Mouse (Mus musculus) MEL (cell line): ENCODE measurements around the gene Dock7. TPM values are rescaled to one million over a fixed set of nuclear protein-coding genes. Genes with fewer than 3 reads are reported as not detected.
A peak's percentile ranks its signal among the peaks of the same experiment; 100 is the strongest.
"Not testable (repeated sequence)": the region's sequence is repeated elsewhere in the genome, so short reads cannot be mapped to it uniquely, and the experiment has no call there.

ENCODE experiments used
- DNase-seq: peaks from one replicate; pipeline ENCODE4 v3.0.0; 2011; ENCODE audit warnings: low read depth, low spot score
- H3K27ac ChIP-seq: 2 replicates; pipeline ENCODE4 v1.5.1; 2012; ENCODE audit warnings: low read depth, mild to moderate bottlenecking, control low read depth, low read length, moderate library complexity; ENCODE audit not compliant: control insufficient read depth
- H3K27me3 ChIP-seq, 2 experiments: fragments of 150-350 bp in 1 of 2; sonication (generic) in 1 of 2; 2 replicates each; pipeline ENCODE4 v1.6.1; 2012; ENCODE audit warnings: low read length in 2 of 2, mild to moderate bottlenecking in 2 of 2, improper control_type of control experiment in 1 of 2, moderate library complexity in 1 of 2; ENCODE audit not compliant: insufficient read depth in 2 of 2, control insufficient read depth in 1 of 2
- H3K36me3 ChIP-seq, 2 experiments: 2 replicates each; pipeline ENCODE4 v1.6.1; 2012 to 2014; ENCODE audit warnings: low read length in 2 of 2, improper control_type of control experiment in 1 of 2, inconsistent platforms in 1 of 2, mild to moderate bottlenecking in 1 of 2; ENCODE audit not compliant: insufficient read depth in 2 of 2, control insufficient read depth in 1 of 2
- H3K4me1 ChIP-seq, 2 experiments: fragments of 150-350 bp in 1 of 2; sonication (generic) in 1 of 2; 2 replicates each; pipeline ENCODE4 v1.6.1; 2012; ENCODE audit warnings: low read length in 2 of 2, improper control_type of control experiment in 1 of 2, mild to moderate bottlenecking in 1 of 2; ENCODE audit not compliant: insufficient read depth in 2 of 2, control insufficient read depth in 1 of 2
- H3K4me3 ChIP-seq, 2 experiments: fragments of 150-350 bp in 1 of 2; sonication (generic) in 1 of 2; 2 replicates each; pipeline ENCODE4 v1.5.1; 2012; ENCODE audit warnings: low read depth in 2 of 2, low read length in 2 of 2, mild to moderate bottlenecking in 2 of 2, moderate library complexity in 2 of 2, control low read depth in 1 of 2, improper control_type of control experiment in 1 of 2; ENCODE audit not compliant: control insufficient read depth in 1 of 2, insufficient read depth in 1 of 2
- H3K79me2 ChIP-seq: 2 replicates; pipeline ENCODE4 v1.6.1; 2012; ENCODE audit warnings: mild to moderate bottlenecking, low read length, moderate library complexity; ENCODE audit not compliant: control insufficient read depth, poor library complexity, insufficient read depth
- H3K9ac ChIP-seq: 2 replicates; pipeline ENCODE4 v1.6.1; 2012; ENCODE audit warnings: low read depth, mild to moderate bottlenecking, control low read depth, low read length, moderate library complexity; ENCODE audit not compliant: control insufficient read depth, poor library complexity, severe bottlenecking
- H3K9me3 ChIP-seq: fragments of 150-350 bp; sonication (generic); replicated peaks from 2 replicates; pipeline ENCODE4 v1.6.1; 2012; ENCODE audit warnings: mild to moderate bottlenecking, low read length, improper control_type of control experiment, moderate library complexity; ENCODE audit not compliant: insufficient read depth
- CHD1 ChIP-seq: IDR thresholded peaks from 2 replicates; pipeline ENCODE4 v1.6.1; 2012; ENCODE audit warnings: low read depth, mild to moderate bottlenecking, inconsistent platforms, low read length, improper control_type of control experiment
- HCFC1 ChIP-seq: IDR thresholded peaks from 2 replicates; pipeline ENCODE4 v1.6.1; 2012; ENCODE audit warnings: low read depth, mild to moderate bottlenecking, inconsistent platforms, low read length, improper control_type of control experiment, moderate library complexity
- MAFK ChIP-seq: IDR thresholded peaks from 2 replicates; pipeline ENCODE4 v1.6.1; 2011; ENCODE audit warnings: low read depth, mild to moderate bottlenecking, low read length, improper control_type of control experiment, borderline replicate concordance
- MAX ChIP-seq: IDR thresholded peaks from 2 replicates; pipeline ENCODE4 v1.6.1; 2011; ENCODE audit warnings: low read length, improper control_type of control experiment
- MXI1 ChIP-seq: IDR thresholded peaks from 2 replicates; pipeline ENCODE4 v1.6.1; 2011; ENCODE audit warnings: mild to moderate bottlenecking, low read depth, low read length, improper control_type of control experiment
- MYB ChIP-seq: IDR thresholded peaks from 2 replicates; pipeline ENCODE4 v1.6.1; 2011; ENCODE audit warnings: mild to moderate bottlenecking, low read depth, low read length, improper control_type of control experiment
- NELFE ChIP-seq: IDR thresholded peaks from 2 replicates; pipeline ENCODE4 v1.6.1; 2011; ENCODE audit warnings: low read depth, low read length, improper control_type of control experiment
- POLR2A ChIP-seq, 2 experiments: IDR thresholded peaks; 2 replicates each; pipeline ENCODE4 v1.6.1; 2011 to 2012; ENCODE audit warnings: low read length in 2 of 2, mild to moderate bottlenecking in 2 of 2, control low read depth in 1 of 2, improper control_type of control experiment in 1 of 2, low read depth in 1 of 2, moderate library complexity in 1 of 2; ENCODE audit not compliant: control insufficient read depth in 1 of 2, insufficient read depth in 1 of 2, poor library complexity in 1 of 2
- POLR2AphosphoS2 ChIP-seq: IDR thresholded peaks from 2 replicates; pipeline ENCODE4 v1.6.1; 2011; ENCODE audit warnings: low read length, improper control_type of control experiment
- SIN3A ChIP-seq: IDR thresholded peaks from 2 replicates; pipeline ENCODE4 v1.6.1; 2012; ENCODE audit warnings: low read length, improper control_type of control experiment, inconsistent platforms
- TCF12 ChIP-seq: IDR thresholded peaks from 2 replicates; pipeline ENCODE4 v1.6.1; 2014; ENCODE audit warnings: low read depth, mild to moderate bottlenecking, inconsistent platforms, low read length, improper control_type of control experiment, moderate library complexity
- USF2 ChIP-seq, 2 experiments: IDR thresholded peaks; 2 replicates each; pipeline ENCODE4 v1.6.1; 2011 to 2012; ENCODE audit warnings: improper control_type of control experiment in 2 of 2, low read length in 2 of 2, borderline replicate concordance in 1 of 2, inconsistent platforms in 1 of 2, low read depth in 1 of 2, mild to moderate bottlenecking in 1 of 2; ENCODE audit not compliant: insufficient read depth in 1 of 2
- polyA plus RNA-seq, 2 experiments: library from polyadenylated mRNA; stranded (reverse) in 1 of 2; unstranded in 1 of 2; fragments of >175 nt in 1 of 2; fragments of >200 nt in 1 of 2; gene quantifications; 2 replicates each; pipeline versions ENCODE4 v1.2.1 to v1.2.4; 2012; ENCODE audit warnings: low replicate concordance in 2 of 2, low read depth in 1 of 2; ENCODE audit not compliant: insufficient read length in 2 of 2, insufficient read depth in 1 of 2, missing spikeins in 1 of 2
- total RNA-seq: library from RNA; depleted of rRNA; stranded (reverse); fragments of 300-350 nt; gene quantifications from 2 replicates; pipeline ENCODE4 v1.2.3, GENCODE M21; 2012

The Dock7 gene
- total and polyA plus RNA-seq, 3 experiments, result 19.5 to 19.8 TPM; not detected in 1

GRCm38 (mm10) chr4:98979976-98980375, 140.7 kb downstream of the Dock7 start:
- not testable (repeated sequence) for H3K79me2 ChIP-seq, H3K9me3 ChIP-seq, H3K9ac ChIP-seq, H3K36me3 ChIP-seq, H3K4me3 ChIP-seq, H3K27ac ChIP-seq, H3K27me3 ChIP-seq, H3K4me1 ChIP-seq, DNase-seq

GRCm38 (mm10) chr4:98978693-98979092, 142.0 kb downstream of the Dock7 start:
- no peaks in the 10 kb centered on the region for H3K27me3 ChIP-seq
- peak; percentile 88 for TF ChIP-seq MAFK
- TF ChIP-seq MXI1, result no peak
- TF ChIP-seq, all 39 proteins: peak for 1
- Histone ChIP-seq H3K4me3 (no peak overlapping the region), H3K9ac (no peak overlapping the region), H3K27ac (no peak overlapping the region), H3K4me1 (no peaks in the 10 kb centered on the region), H3K9me3 (no peaks in the 10 kb centered on the region), H3K36me3 (no peaks in the 10 kb centered on the region), H3K79me2 (no peaks in the 10 kb centered on the region)
- no peak for DNase-seq

DNA sequence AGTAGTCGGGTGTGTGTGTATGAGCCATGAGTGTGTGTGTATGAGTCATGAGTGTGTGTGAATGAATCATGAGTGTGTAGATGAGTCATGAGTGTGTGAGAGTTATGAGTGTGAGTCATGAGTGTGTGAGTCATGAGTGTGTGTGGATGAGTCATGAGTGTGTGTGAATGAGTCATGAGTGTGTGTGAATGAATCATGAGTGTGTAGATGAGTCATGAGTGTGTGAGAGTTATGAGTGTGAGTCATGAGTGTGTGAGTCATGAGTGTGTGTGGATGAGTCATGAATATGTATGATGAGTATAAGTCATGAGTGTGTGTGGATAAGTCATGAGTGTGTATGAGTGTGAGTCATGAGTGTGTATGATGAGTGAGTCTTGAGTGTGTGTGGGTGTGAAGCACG, 142.4 kb downstream of the Dock7 start:
- not testable (repeated sequence) for H3K36me3 ChIP-seq, H3K27me3 ChIP-seq, H3K9ac ChIP-seq, DNase-seq, H3K9me3 ChIP-seq, H3K4me1 ChIP-seq, H3K79me2 ChIP-seq, H3K4me3 ChIP-seq, H3K27ac ChIP-seq

- no peak for DNase-seq
- Histone ChIP-seq H3K9me3 (no peaks in the 10 kb centered on the region), H3K36me3 (no peaks in the 10 kb centered on the region), H3K4me3 (no peak overlapping the region), H3K27ac (no peak overlapping the region), H3K79me2 (no peaks in the 10 kb centered on the region), H3K9ac (no peak overlapping the region), H3K27me3 (no peaks in the 10 kb centered on the region), H3K4me1 (no peaks in the 10 kb centered on the region)
- no peak for TF ChIP-seq MXI1
- no peak for TF ChIP-seq USF2 (IDR thresholded peaks at IDR 0.05; ENCODE audit: borderline replicate concordance in 1 of 2, insufficient read depth in 1 of 2, low read depth in 1 of 2, low read length in 2 of 2)
- no peak for TF ChIP-seq MYB
- TF ChIP-seq TCF12, result no peak
- no peak for TF ChIP-seq SIN3A
- no peak for TF ChIP-seq HCFC1
- TF ChIP-seq POLR2AphosphoS2, result no peak
- TF ChIP-seq CHD1, result no peak
- no peak for TF ChIP-seq NELFE
- TF ChIP-seq POLR2A (IDR thresholded peaks at IDR 0.05; ENCODE audit: control insufficient read depth in 1 of 2, insufficient read depth in 1 of 2, low read depth in 1 of 2, low read length in 2 of 2, poor library complexity in 1 of 2), result no peak
- TF ChIP-seq MAX, result no peak
Measured at GRCm38 (mm10) chr4:98975741-98976140, 145.0 kb downstream of the Dock7 start.
